8 mouse cellular contexts compared by ENCODE assay signal in the genomic region with DNA sequence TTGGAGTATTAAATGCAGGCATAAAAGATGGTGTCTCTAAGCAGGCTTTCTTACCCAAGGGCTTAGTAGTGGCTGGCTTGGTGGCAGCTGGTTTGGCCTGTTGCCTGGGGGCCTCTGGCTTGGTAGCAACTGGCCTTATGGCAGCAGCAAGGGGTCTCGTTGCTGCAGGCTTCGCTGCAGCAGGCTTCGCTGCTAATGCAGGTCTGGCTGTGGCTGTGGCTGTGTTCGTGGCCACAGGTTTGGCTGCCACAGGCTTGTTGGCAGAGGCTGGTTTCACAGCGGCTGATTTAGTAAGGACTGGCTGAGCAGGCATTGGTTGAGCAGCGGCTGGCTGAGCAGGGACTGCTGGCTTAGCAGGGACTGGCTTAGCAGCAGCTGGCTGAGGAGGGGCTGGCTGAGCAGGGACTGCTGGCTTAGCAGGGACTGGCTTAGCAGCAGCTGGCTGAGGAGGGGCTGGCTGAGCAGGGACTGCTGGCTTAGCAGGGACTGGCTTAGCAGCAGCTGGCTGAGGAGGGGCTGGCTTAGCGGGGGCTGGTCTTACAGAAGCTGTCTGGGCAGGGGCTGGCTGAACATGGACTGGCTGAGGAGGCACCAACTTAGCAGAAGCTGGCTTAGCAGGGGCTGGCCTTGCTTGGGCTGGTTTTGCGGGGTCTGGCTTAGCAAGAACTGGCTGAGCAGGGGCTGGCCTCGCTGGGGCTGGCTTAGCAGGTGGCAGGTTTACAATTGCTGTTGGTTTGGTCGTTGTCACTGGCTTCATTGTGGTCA.
DNase-seq lines count a peak whose midpoint lies in the region; ATAC-seq lines count a peak whose summit lies in the region.

No protein-coding gene starts in this region.

- H3K4me1 ChIP-seq in forebrain, embryonic 14.5 days (ENCODE audit: control insufficient read depth, insufficient read depth, low read length) = 0 out of 2 replicates have a peak, but pooled peaks cover 2% of the 10 kb centered on the region
- H3K4me1 ChIP-seq in lung, embryonic 15.5 days = peaks cover 10% of the 10 kb centered on the region

- H3K36me3 ChIP-seq in forebrain, embryonic 14.5 days (ENCODE audit: control insufficient read depth, insufficient read depth, low read length) = no peaks in the 10 kb centered on the region
- peaks cover 30% of the 10 kb centered on the region for H3K36me3 ChIP-seq in lung, embryonic 15.5 days

- peak; percentile 71; the same call in 1 of the 2 replicates for ATAC-seq in forebrain, embryonic 14.5 days
- peak; percentile 97 for ATAC-seq in lung, embryonic 15.5 days (ENCODE audit: borderline replicate concordance, extremely low read depth, low FRiP score, low TSS enrichment)
- no peak for ATAC-seq in megakaryocyte, adult 5-6 weeks (ENCODE audit: poor library complexity, severe bottlenecking)

- no peaks in the 10 kb centered on the region for H3K27me3 ChIP-seq in forebrain, embryonic 14.5 days (replicated peaks; ENCODE audit: control insufficient read depth, insufficient read depth, low read length)
- no peaks in the 10 kb centered on the region for H3K27me3 ChIP-seq in lung, embryonic 15.5 days

- H3K27ac ChIP-seq in forebrain, embryonic 14.5 days (ENCODE audit: low read depth, low read length) = no peak overlapping the region
- H3K27ac ChIP-seq in lung, embryonic 15.5 days = peak overlapping the region; percentile 88

- no peak overlapping the region for H3K9ac ChIP-seq in forebrain, embryonic 14.5 days (ENCODE audit: low read length)
- 0 out of 2 replicates have a peak overlapping the region, but pooled peaks have one; percentile 5 for H3K9ac ChIP-seq in lung, embryonic 15.5 days

- H3K4me3 ChIP-seq in forebrain, embryonic 14.5 days (ENCODE audit: low read depth, low read length) = no peak overlapping the region
- H3K4me3 ChIP-seq in lung, embryonic 15.5 days = no peak overlapping the region

- WGBS in forebrain, embryonic 14.5 days = 14% methylated on average over 10 of the region's 10 CpGs
- 19% methylated on average over 10 of the region's 10 CpGs for WGBS in lung, embryonic 15.5 days

- DNase-seq in right cerebral cortex, postnatal 14 days = peak; percentile 21
- no peak for DNase-seq in right cerebral cortex, adult 2 months (ENCODE audit: low spot score in 2 of 2)
- DNase-seq in forebrain, embryonic 14.5 days (ENCODE audit: low spot score) = peak; percentile 51
- peak; percentile 54 to 59 for DNase-seq in heart, postnatal 14 days
- DNase-seq in retina, postnatal 1 day = peak; percentile 69
- no peak for DNase-seq in left cerebral cortex, postnatal 36 days (ENCODE audit: low spot score in 2 of 2)

- no peaks in the 10 kb centered on the region for H3K9me3 ChIP-seq in forebrain, embryonic 14.5 days (replicated peaks; ENCODE audit: control insufficient read depth, low read length)
- no peaks in the 10 kb centered on the region for H3K9me3 ChIP-seq in lung, embryonic 15.5 days

- intact Hi-C loops in heart, postnatal 14 days (cut with DNase I) = loop anchor here (5.0 kb wide), 1 partner anchor 67 kb away; a partner anchor contains a TSS
- intact Hi-C loops in left cerebral cortex, postnatal 36 days (cut with DNase I) = no loop called here

- H3K4me2 ChIP-seq in forebrain, embryonic 14.5 days (ENCODE audit: low read length) = no peak overlapping the region
- peak overlapping the region; percentile 18; the same call in 1 of the 2 replicates for H3K4me2 ChIP-seq in lung, embryonic 15.5 days

Comparison
In these comparisons a context has a peak if more than half of its experiments do, and no peak if none do; other contexts are left out.
1. DNase-seq: peak in right cerebral cortex, postnatal 14 days (single experiment), forebrain, embryonic 14.5 days (single experiment), heart, postnatal 14 days (2 of 2) and retina, postnatal 1 day (single experiment); none in right cerebral cortex, adult 2 months (0 of 2) and left cerebral cortex, postnatal 36 days (0 of 2).